Mouse (Mus musculus): ENCODE results near the gene Smc3.

GRCm38 (mm10) chr19:53649361-53649760 lies 49.2 kb downstream of the Smc3 start:
- peak; percentile 33; the same call in 1 of the 2 replicates for TF ChIP-seq CTCF (IDR thresholded peaks at IDR 0.05; ENCODE audit: borderline replicate concordance, extremely low read depth, insufficient read depth, insufficient read length)
- TF ChIP-seq POLR2A (IDR thresholded peaks at IDR 0.05; ENCODE audit: borderline replicate concordance, extremely low read depth, insufficient read depth, insufficient read length, poor library complexity, severe bottlenecking): no peak
